Mouse (Mus musculus): Measurements from ENCODE around the gene Gp1ba. TPM values are rescaled to one million over a fixed set of nuclear protein-coding genes. Genes with fewer than 3 reads are reported as not detected.

Gp1ba gene
- polyA plus RNA-seq, 1 experiment from 2014 or later, result 0.37 TPM

GRCm38 (mm10) chr11:70606717-70607116 is 32.2 kb upstream of the Gp1ba start:
- 79% methylated on average over 12 of the region's 12 CpGs for WGBS
- DNase-seq, result no peak

GRCm38 (mm10) chr11:70607611-70608010 is 31.3 kb upstream of the Gp1ba start:
- peaks cover 95% of the 10 kb centered on the region for H3K36me3 ChIP-seq (ENCODE audit: control insufficient read depth, insufficient read depth, low read length)
- H3K9me3 ChIP-seq (ENCODE audit: control insufficient read depth, low read length), result no peaks in the 10 kb centered on the region
- H3K4me2 ChIP-seq (ENCODE audit: low read length), result no peak overlapping the region
- H3K27me3 ChIP-seq (ENCODE audit: control insufficient read depth, insufficient read depth, low read length), result no peaks in the 10 kb centered on the region
- ATAC-seq (ENCODE audit: low FRiP score, low TSS enrichment) (no peak), DNase-seq (no peak)
- H3K4me3 ChIP-seq (replicated peaks; ENCODE audit: low read depth, low read length), result no peak overlapping the region
- WGBS, result 88% methylated on average over 9 of the region's 9 CpGs
- no peak overlapping the region for H3K27ac ChIP-seq (replicated peaks; ENCODE audit: low read depth, low read length)
- H3K9ac ChIP-seq (replicated peaks; ENCODE audit: low read length), result no peak overlapping the region
- no peaks in the 10 kb centered on the region for H3K4me1 ChIP-seq (ENCODE audit: control insufficient read depth, insufficient read depth, low read length)

More at GRCm38 (mm10) chr11:70606717-70607116, 32.2 kb upstream of the Gp1ba start:
- no peak overlapping the region for H3K27ac ChIP-seq (replicated peaks; ENCODE audit: low read depth, low read length)
- H3K4me1 ChIP-seq (ENCODE audit: control insufficient read depth, insufficient read depth, low read length), result no peaks in the 10 kb centered on the region
- ATAC-seq (ENCODE audit: low FRiP score, low TSS enrichment), result no peak
- H3K27me3 ChIP-seq (ENCODE audit: control insufficient read depth, insufficient read depth, low read length), result no peaks in the 10 kb centered on the region
- H3K4me3 ChIP-seq (replicated peaks; ENCODE audit: low read depth, low read length), result no peak overlapping the region
- H3K4me2 ChIP-seq (ENCODE audit: low read length), result no peak overlapping the region
- H3K9me3 ChIP-seq (ENCODE audit: control insufficient read depth, low read length), result no peaks in the 10 kb centered on the region
- H3K9ac ChIP-seq (replicated peaks; ENCODE audit: low read length), result no peak overlapping the region
- H3K36me3 ChIP-seq (ENCODE audit: control insufficient read depth, insufficient read depth, low read length), result peaks cover 95% of the 10 kb centered on the region

GRCm38 (mm10) chr11:70608381-70609066 is 30.4 kb upstream of the Gp1ba start:
- H3K4me1 ChIP-seq (ENCODE audit: control insufficient read depth, insufficient read depth, low read length), result no peaks in the 10 kb centered on the region
- no peak overlapping the region for H3K4me3 ChIP-seq (replicated peaks; ENCODE audit: low read depth, low read length)
- H3K27me3 ChIP-seq (ENCODE audit: control insufficient read depth, insufficient read depth, low read length), result no peaks in the 10 kb centered on the region
- H3K9ac ChIP-seq (replicated peaks; ENCODE audit: low read length), result no peak overlapping the region
- H3K9me3 ChIP-seq (ENCODE audit: control insufficient read depth, low read length), result no peaks in the 10 kb centered on the region
- 86% methylated on average over 26 of the region's 26 CpGs for WGBS
- no peak overlapping the region for H3K27ac ChIP-seq (replicated peaks; ENCODE audit: low read depth, low read length)
- H3K36me3 ChIP-seq (ENCODE audit: control insufficient read depth, insufficient read depth, low read length), result peaks cover 94% of the 10 kb centered on the region
- DNase-seq (no peak), ATAC-seq (ENCODE audit: low FRiP score, low TSS enrichment) (no peak)
- H3K4me2 ChIP-seq (ENCODE audit: low read length), result no peak overlapping the region

- 79% methylated on average over 4 of the region's 4 CpGs for WGBS
- Histone ChIP-seq H3K27me3 (ENCODE audit: control insufficient read depth, insufficient read depth, low read length) (no peaks in the 10 kb centered on the region), H3K4me3 (replicated peaks; ENCODE audit: low read depth, low read length) (no peak overlapping the region), H3K4me1 (ENCODE audit: control insufficient read depth, insufficient read depth, low read length) (0 out of 2 replicates have a peak, but pooled peaks cover 5% of the 10 kb centered on the region), H3K27ac (replicated peaks; ENCODE audit: low read depth, low read length) (no peak overlapping the region), H3K9ac (replicated peaks; ENCODE audit: low read length) (no peak overlapping the region), H3K9me3 (ENCODE audit: control insufficient read depth, low read length) (no peaks in the 10 kb centered on the region), H3K4me2 (ENCODE audit: low read length) (no peak overlapping the region), H3K36me3 (ENCODE audit: control insufficient read depth, insufficient read depth, low read length) (peaks cover 73% of the 10 kb centered on the region)
- DNase-seq (no peak), ATAC-seq (ENCODE audit: low FRiP score, low TSS enrichment) (no peak)
Observed at GRCm38 (mm10) chr11:70610752-70611151, 28.2 kb upstream of the Gp1ba start.

- peaks cover 56% of the 10 kb centered on the region for H3K36me3 ChIP-seq (ENCODE audit: control insufficient read depth, insufficient read depth, low read length)
- 85% methylated on average over 7 of the region's 7 CpGs for WGBS
- no peak for DNase-seq
- H3K27ac ChIP-seq (replicated peaks; ENCODE audit: low read depth, low read length), result no peak overlapping the region
- no peak overlapping the region for H3K4me2 ChIP-seq (ENCODE audit: low read length)
- H3K9ac ChIP-seq (replicated peaks; ENCODE audit: low read length), result no peak overlapping the region
- no peaks in the 10 kb centered on the region for H3K27me3 ChIP-seq (ENCODE audit: control insufficient read depth, insufficient read depth, low read length)
- no peaks in the 10 kb centered on the region for H3K9me3 ChIP-seq (ENCODE audit: control insufficient read depth, low read length)
- no peak overlapping the region for H3K4me3 ChIP-seq (replicated peaks; ENCODE audit: low read depth, low read length)
- 0 out of 2 replicates have a peak, but pooled peaks cover 5% of the 10 kb centered on the region for H3K4me1 ChIP-seq (ENCODE audit: control insufficient read depth, insufficient read depth, low read length)
- no peak for ATAC-seq (ENCODE audit: low FRiP score, low TSS enrichment)
Observed at GRCm38 (mm10) chr11:70612505-70612904, 26.4 kb upstream of the Gp1ba start.

- ATAC-seq (ENCODE audit: low FRiP score, low TSS enrichment) (no peak), DNase-seq (peak; percentile 47)
- no peaks in the 10 kb centered on the region for H3K9me3 ChIP-seq (ENCODE audit: control insufficient read depth, low read length)
- 0 out of 2 replicates have a peak overlapping the region, but pooled peaks have one; percentile 20 for H3K9ac ChIP-seq (replicated peaks; ENCODE audit: low read length)
- H3K4me1 ChIP-seq (ENCODE audit: control insufficient read depth, insufficient read depth, low read length), result 0 out of 2 replicates have a peak, but pooled peaks cover 5% of the 10 kb centered on the region
- peak overlapping the region; percentile 12; the same call in 1 of the 2 replicates for H3K4me3 ChIP-seq (replicated peaks; ENCODE audit: low read depth, low read length)
- 1% methylated on average over 17 of the region's 17 CpGs for WGBS
- no peak overlapping the region for H3K27ac ChIP-seq (replicated peaks; ENCODE audit: low read depth, low read length)
- peaks cover 31% of the 10 kb centered on the region for H3K36me3 ChIP-seq (ENCODE audit: control insufficient read depth, insufficient read depth, low read length)
- peak overlapping the region; percentile 48 for H3K4me2 ChIP-seq (ENCODE audit: low read length)
- H3K27me3 ChIP-seq (ENCODE audit: control insufficient read depth, insufficient read depth, low read length), result no peaks in the 10 kb centered on the region
Observed at GRCm38 (mm10) chr11:70615074-70615473, 23.8 kb upstream of the Gp1ba start.

- peak; percentile 18 for DNase-seq
- peak within 1 kb of the TSS; percentile 48 for H3K4me2 ChIP-seq (ENCODE audit: low read length)
- H3K4me1 ChIP-seq (ENCODE audit: control insufficient read depth, insufficient read depth, low read length), result 0 out of 2 replicates have a peak, but pooled peaks cover 5% of the 10 kb centered on the region
- H3K4me3 ChIP-seq (replicated peaks; ENCODE audit: low read depth, low read length), result peak within 1 kb of the TSS; percentile 12; the same call in 1 of the 2 replicates
- WGBS, result 11% methylated on average over 21 of the region's 21 CpGs
- ATAC-seq (ENCODE audit: low FRiP score, low TSS enrichment), result no peak
- no peaks in the 10 kb centered on the region for H3K9me3 ChIP-seq (ENCODE audit: control insufficient read depth, low read length)
- H3K9ac ChIP-seq (replicated peaks; ENCODE audit: low read length), result 0 out of 2 replicates have a peak within 1 kb of the TSS, but pooled peaks have one; percentile 20
- no peaks in the 10 kb centered on the region for H3K27me3 ChIP-seq (ENCODE audit: control insufficient read depth, insufficient read depth, low read length)
- peaks cover 26% of the 10 kb centered on the region for H3K36me3 ChIP-seq (ENCODE audit: control insufficient read depth, insufficient read depth, low read length)
- H3K27ac ChIP-seq (replicated peaks; ENCODE audit: low read depth, low read length), result no peak within 1 kb of the TSS
Observed at GRCm38 (mm10) chr11:70615516-70616093, 23.3 kb upstream of the Gp1ba start, which contains the start of gene 4930544D05Rik. Gene 4930544D05Rik, plus strand, starts transcription at chr11:70615848.

- Histone ChIP-seq H3K4me3 (replicated peaks; ENCODE audit: low read depth, low read length) (no peak within 1 kb of the TSS), H3K4me2 (ENCODE audit: low read length) (no peak within 1 kb of the TSS), H3K36me3 (ENCODE audit: control insufficient read depth, insufficient read depth, low read length) (no peaks in the 10 kb centered on the region), H3K27me3 (ENCODE audit: control insufficient read depth, insufficient read depth, low read length) (no peaks in the 10 kb centered on the region), H3K9me3 (ENCODE audit: control insufficient read depth, low read length) (no peaks in the 10 kb centered on the region), H3K9ac (replicated peaks; ENCODE audit: low read length) (no peak within 1 kb of the TSS), H3K27ac (replicated peaks; ENCODE audit: low read depth, low read length) (no peak within 1 kb of the TSS), H3K4me1 (ENCODE audit: control insufficient read depth, insufficient read depth, low read length) (0 out of 2 replicates have a peak, but pooled peaks cover 5% of the 10 kb centered on the region)
- 41% methylated on average over 1 of the region's 1 CpGs for WGBS
- ATAC-seq (ENCODE audit: low FRiP score, low TSS enrichment), result no peak
- DNase-seq, result no peak
Observed at GRCm38 (mm10) chr11:70619101-70619500, 19.8 kb upstream of the Gp1ba start, which contains the start of gene Chrne. Gene Chrne, minus strand, starts transcription at chr11:70619216.
